Mouse (Mus musculus): ENCODE results near the gene Olfr9. TPM values are rescaled to one million over a fixed set of nuclear protein-coding genes. Genes with fewer than 3 reads are reported as not detected.
"Not testable (repeated sequence)": the region's sequence is repeated elsewhere in the genome, so short reads cannot be mapped to it uniquely, and the experiment has no call there.

The Olfr9 gene
- polyA plus RNA-seq, 1 experiment: not detected

- Histone ChIP-seq H3K4me3 (replicated peaks) (no peak overlapping the region), H3K9me3 (ENCODE audit: control insufficient read depth, low read length) (no peaks in the 10 kb centered on the region), H3K27me3 (ENCODE audit: control insufficient read depth) (peaks cover 12% of the 10 kb centered on the region), H3K4me1 (ENCODE audit: control insufficient read depth) (no peaks in the 10 kb centered on the region), H3K36me3 (ENCODE audit: control insufficient read depth) (no peaks in the 10 kb centered on the region)
- TF ChIP-seq TAL1 (IDR thresholded peaks at IDR 0.05; ENCODE audit: low read length) (no peak), GATA1 (IDR thresholded peaks at IDR 0.05; ENCODE audit: low read length) (no peak)
Observed at GRCm38 (mm10) chr10:128965871-128966270, 23.4 kb upstream of the Olfr9 start.

GRCm38 (mm10) chr10:128968341-128968749 lies 20.9 kb upstream of the Olfr9 start:
- H3K27me3 ChIP-seq (ENCODE audit: control insufficient read depth): peaks cover 12% of the 10 kb centered on the region
- H3K9me3 ChIP-seq (ENCODE audit: control insufficient read depth, low read length): no peaks in the 10 kb centered on the region
- TF ChIP-seq TAL1 (IDR thresholded peaks at IDR 0.05; ENCODE audit: low read length) (no peak), GATA1 (IDR thresholded peaks at IDR 0.05; ENCODE audit: low read length) (no peak)
- no peak overlapping the region for H3K4me3 ChIP-seq (replicated peaks)
- H3K36me3 ChIP-seq (ENCODE audit: control insufficient read depth): no peaks in the 10 kb centered on the region
- no peaks in the 10 kb centered on the region for H3K4me1 ChIP-seq (ENCODE audit: control insufficient read depth)

GRCm38 (mm10) chr10:128970740-128971250 lies 18.4 kb upstream of the Olfr9 start:
- Histone ChIP-seq H3K9me3 (ENCODE audit: control insufficient read depth, low read length) (no peaks in the 10 kb centered on the region), H3K27me3 (ENCODE audit: control insufficient read depth) (peaks cover 12% of the 10 kb centered on the region), H3K4me3 (replicated peaks) (no peak overlapping the region), H3K4me1 (ENCODE audit: control insufficient read depth) (no peaks in the 10 kb centered on the region), H3K36me3 (ENCODE audit: control insufficient read depth) (no peaks in the 10 kb centered on the region)
- no peak for TF ChIP-seq GATA1 (IDR thresholded peaks at IDR 0.05; ENCODE audit: low read length)
- TF ChIP-seq TAL1 (IDR thresholded peaks at IDR 0.05; ENCODE audit: low read length): no peak

- Histone ChIP-seq H3K9me3 (ENCODE audit: control insufficient read depth, low read length) (no peaks in the 10 kb centered on the region), H3K27me3 (ENCODE audit: control insufficient read depth) (peaks cover 10% of the 10 kb centered on the region), H3K36me3 (ENCODE audit: control insufficient read depth) (no peaks in the 10 kb centered on the region), H3K4me1 (ENCODE audit: control insufficient read depth) (no peaks in the 10 kb centered on the region), H3K4me3 (replicated peaks) (no peak overlapping the region)
- TF ChIP-seq TAL1 (IDR thresholded peaks at IDR 0.05; ENCODE audit: low read length): no peak
- no peak for TF ChIP-seq GATA1 (IDR thresholded peaks at IDR 0.05; ENCODE audit: low read length)
Observed at GRCm38 (mm10) chr10:128972841-128973240, 16.4 kb upstream of the Olfr9 start.

- H3K4me1 ChIP-seq (ENCODE audit: control insufficient read depth): no peaks in the 10 kb centered on the region
- peaks cover 4% of the 10 kb centered on the region for H3K27me3 ChIP-seq (ENCODE audit: control insufficient read depth)
- H3K9me3 ChIP-seq (ENCODE audit: control insufficient read depth, low read length): no peaks in the 10 kb centered on the region
- no peak overlapping the region for H3K4me3 ChIP-seq (replicated peaks)
- TF ChIP-seq TAL1 (IDR thresholded peaks at IDR 0.05; ENCODE audit: low read length): no peak
- no peak for TF ChIP-seq GATA1 (IDR thresholded peaks at IDR 0.05; ENCODE audit: low read length)
- H3K36me3 ChIP-seq (ENCODE audit: control insufficient read depth): no peaks in the 10 kb centered on the region
Observed at GRCm38 (mm10) chr10:128976395-128976794, 12.8 kb upstream of the Olfr9 start.

GRCm38 (mm10) chr10:128977522-128978114 lies 11.6 kb upstream of the Olfr9 start:
- Histone ChIP-seq H3K9me3 (ENCODE audit: control insufficient read depth, low read length) (no peaks in the 10 kb centered on the region), H3K27me3 (ENCODE audit: control insufficient read depth) (peaks cover 4% of the 10 kb centered on the region), H3K4me1 (ENCODE audit: control insufficient read depth) (no peaks in the 10 kb centered on the region), H3K4me3 (replicated peaks) (no peak overlapping the region), H3K36me3 (ENCODE audit: control insufficient read depth) (no peaks in the 10 kb centered on the region)
- TF ChIP-seq TAL1 (IDR thresholded peaks at IDR 0.05; ENCODE audit: low read length): no peak
- no peak for TF ChIP-seq GATA1 (IDR thresholded peaks at IDR 0.05; ENCODE audit: low read length)

- Histone ChIP-seq H3K36me3 (ENCODE audit: control insufficient read depth) (no peaks in the 10 kb centered on the region), H3K4me1 (ENCODE audit: control insufficient read depth) (no peaks in the 10 kb centered on the region), H3K4me3 (replicated peaks) (no peak overlapping the region), H3K9me3 (ENCODE audit: control insufficient read depth, low read length) (no peaks in the 10 kb centered on the region), H3K27me3 (ENCODE audit: control insufficient read depth) (peaks cover 4% of the 10 kb centered on the region)
- TF ChIP-seq GATA1 (IDR thresholded peaks at IDR 0.05; ENCODE audit: low read length): no peak
- TF ChIP-seq TAL1 (IDR thresholded peaks at IDR 0.05; ENCODE audit: low read length): no peak
Observed at GRCm38 (mm10) chr10:128980644-128981365, 8.4 kb upstream of the Olfr9 start.

GRCm38 (mm10) chr10:128990129-128990850 lies 1.1 kb downstream of the Olfr9 start:
- H3K4me1 ChIP-seq (ENCODE audit: control insufficient read depth); H3K36me3 ChIP-seq (ENCODE audit: control insufficient read depth); H3K9me3 ChIP-seq (ENCODE audit: control insufficient read depth, low read length); H3K4me3 ChIP-seq (replicated peaks); H3K27me3 ChIP-seq (ENCODE audit: control insufficient read depth): not testable (repeated sequence)

GRCm38 (mm10) chr10:128990994-128991393 lies 1.8 kb downstream of the Olfr9 start:
- Histone ChIP-seq H3K4me1 (ENCODE audit: control insufficient read depth) (no peaks in the 10 kb centered on the region), H3K36me3 (ENCODE audit: control insufficient read depth) (no peaks in the 10 kb centered on the region), H3K4me3 (replicated peaks) (no peak overlapping the region), H3K9me3 (ENCODE audit: control insufficient read depth, low read length) (peaks cover 3% of the 10 kb centered on the region; the same call in 1 of the 2 replicates), H3K27me3 (ENCODE audit: control insufficient read depth) (no peaks in the 10 kb centered on the region)
- TF ChIP-seq GATA1 (IDR thresholded peaks at IDR 0.05; ENCODE audit: low read length) (no peak), TAL1 (IDR thresholded peaks at IDR 0.05; ENCODE audit: low read length) (no peak)
